Comparison of ENCODE assay signal across 9 mouse cellular contexts in the genomic region with DNA sequence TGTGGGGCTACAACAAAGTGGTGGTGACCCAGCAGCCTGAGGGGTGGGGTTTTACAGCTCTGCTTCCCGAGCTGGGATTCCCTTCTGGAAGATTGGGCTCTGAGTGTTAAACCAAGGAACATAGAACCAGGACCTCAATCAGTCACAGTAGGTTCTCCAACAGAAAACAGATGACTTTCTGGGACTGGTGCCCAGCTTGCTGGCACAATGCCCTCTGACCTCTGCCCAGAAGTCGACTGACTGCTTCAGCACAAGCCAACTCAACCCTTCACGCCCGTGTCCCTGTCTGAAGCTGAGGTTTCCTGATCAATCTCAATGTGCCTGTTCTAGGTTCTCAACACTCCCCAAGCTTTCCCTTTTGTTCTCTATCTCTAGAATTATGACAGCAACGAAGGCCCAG. TPM values are rescaled to one million over a fixed set of nuclear protein-coding genes. Genes with fewer than 3 reads are reported as not detected.
DNase-seq lines count a peak whose midpoint lies in the region; ATAC-seq and TF ChIP-seq lines count a peak whose summit lies in the region.
"Had no signal": no experiment of that assay in that cellular context is flagged by ENCODE, and none has a peak within 500 bp of the region (broad histone marks: within the 10 kb centered on the region; RNA-seq: fewer than 3 reads in every experiment).

No protein-coding gene starts in this region.

- H3K36me3 ChIP-seq in hindbrain, embryonic 16.5 days (ENCODE audit: control insufficient read depth, insufficient read depth, low read length) = peaks cover 48% of the 10 kb centered on the region
- peaks cover 97% of the 10 kb centered on the region for H3K36me3 ChIP-seq in hindbrain, embryonic 10.5 days
- peaks cover 92% of the 10 kb centered on the region for H3K36me3 ChIP-seq in heart, embryonic 13.5 days
- H3K36me3 ChIP-seq in lung, postnatal 0 days (ENCODE audit: insufficient read depth, low read length) = peaks cover 19% of the 10 kb centered on the region; the same call in 1 of the 2 replicates

- no peaks in the 10 kb centered on the region for H3K9me3 ChIP-seq in hindbrain, embryonic 16.5 days (ENCODE audit: control insufficient read depth, low read length)
- H3K9me3 ChIP-seq in hindbrain, embryonic 10.5 days = no peaks in the 10 kb centered on the region
- H3K9me3 ChIP-seq in heart, embryonic 13.5 days = no peaks in the 10 kb centered on the region
- H3K9me3 ChIP-seq in lung, postnatal 0 days (ENCODE audit: low read length) = no peaks in the 10 kb centered on the region
- H3K9me3 ChIP-seq: limb, embryonic 12.5 days had no signal

- DNase-seq in hindbrain, embryonic 10.5 days (ENCODE audit: low spot score) = no peak
- peak; percentile 79 for DNase-seq in brain, adult 2 months (ENCODE audit: low read depth, low spot score)
- peak; percentile 54 for DNase-seq in lung, postnatal 0 days (ENCODE audit: low spot score)
- DNase-seq in spleen, adult 18-20 months = no peak

- WGBS in hindbrain, embryonic 16.5 days = 68% methylated on average over 5 of the region's 5 CpGs
- 93% methylated on average over 5 of the region's 5 CpGs for WGBS in hindbrain, embryonic 10.5 days
- 51% methylated on average over 5 of the region's 5 CpGs for WGBS in heart, embryonic 13.5 days
- WGBS in lung, postnatal 0 days = 35% methylated on average over 5 of the region's 5 CpGs

- no peak overlapping the region for H3K4me3 ChIP-seq in hindbrain, embryonic 16.5 days (ENCODE audit: low read length)
- no peak overlapping the region for H3K4me3 ChIP-seq in hindbrain, embryonic 10.5 days
- H3K4me3 ChIP-seq in heart, embryonic 13.5 days = no peak overlapping the region
- H3K4me3 ChIP-seq in lung, postnatal 0 days (ENCODE audit: low read depth, low read length) = no peak overlapping the region
- H3K4me3 ChIP-seq: limb, embryonic 12.5 days had no signal

- no peak for TF ChIP-seq EP300 in lung, postnatal 0 days (IDR thresholded peaks at IDR 0.05)

- no peak overlapping the region for H3K9ac ChIP-seq in hindbrain, embryonic 16.5 days (ENCODE audit: low read depth, low read length)
- no peak overlapping the region for H3K9ac ChIP-seq in heart, embryonic 13.5 days
- H3K9ac ChIP-seq in lung, postnatal 0 days (replicated peaks; ENCODE audit: low read depth) = no peak overlapping the region
- H3K9ac ChIP-seq: limb, embryonic 12.5 days had no signal

- no peak for ATAC-seq in hindbrain, embryonic 16.5 days
- no peak for ATAC-seq in heart, embryonic 13.5 days (ENCODE audit: extremely low read depth, insufficient number of reproducible peaks, low FRiP score, low TSS enrichment)
- no peak for ATAC-seq in lung, postnatal 0 days
- ATAC-seq in inflammation-experienced regulatory T-cells, adult 6 months = no peak
- ATAC-seq in erythroid progenitor cell, adult 5-6 weeks (replicated peaks; ENCODE audit: low FRiP score, poor library complexity, severe bottlenecking) = no peak

- TF ChIP-seq CTCF in lung, postnatal 0 days (IDR thresholded peaks at IDR 0.05) = no peak

- peaks cover 5% of the 10 kb centered on the region; the same call in 1 of the 2 replicates for H3K4me1 ChIP-seq in hindbrain, embryonic 16.5 days (ENCODE audit: control insufficient read depth, insufficient read depth, low read depth, low read length)
- H3K4me1 ChIP-seq in hindbrain, embryonic 10.5 days (replicated peaks) = 0 out of 2 replicates have a peak, but pooled peaks cover 6% of the 10 kb centered on the region
- peaks cover 23% of the 10 kb centered on the region for H3K4me1 ChIP-seq in heart, embryonic 13.5 days
- H3K4me1 ChIP-seq in lung, postnatal 0 days (ENCODE audit: insufficient read depth, low read depth, low read length) = no peaks in the 10 kb centered on the region; the same call in 1 of the 2 replicates
- H3K4me1 ChIP-seq: limb, embryonic 12.5 days had no signal

- 0 out of 2 replicates have a peak overlapping the region, but pooled peaks have one; percentile 5 for H3K27ac ChIP-seq in hindbrain, embryonic 16.5 days (ENCODE audit: low read depth, low read length)
- H3K27ac ChIP-seq in hindbrain, embryonic 10.5 days = no peak overlapping the region
- peak overlapping the region; percentile 29; the same call in 1 of the 2 replicates for H3K27ac ChIP-seq in heart, embryonic 13.5 days (replicated peaks)
- no peak overlapping the region for H3K27ac ChIP-seq in lung, postnatal 0 days (ENCODE audit: low read length)
- H3K27ac ChIP-seq: limb, embryonic 12.5 days had no signal

- H3K4me2 ChIP-seq in hindbrain, embryonic 16.5 days (ENCODE audit: low read length) = no peak overlapping the region
- no peak overlapping the region for H3K4me2 ChIP-seq in heart, embryonic 13.5 days
- H3K4me2 ChIP-seq in lung, postnatal 0 days (replicated peaks; ENCODE audit: low read depth, low read length) = no peak overlapping the region
- H3K4me2 ChIP-seq: limb, embryonic 12.5 days had no signal

- no peaks in the 10 kb centered on the region for H3K27me3 ChIP-seq in hindbrain, embryonic 16.5 days (replicated peaks; ENCODE audit: control insufficient read depth, insufficient read depth, low read length)
- no peaks in the 10 kb centered on the region for H3K27me3 ChIP-seq in hindbrain, embryonic 10.5 days (ENCODE audit: insufficient read depth, poor library complexity, severe bottlenecking)
- no peaks in the 10 kb centered on the region for H3K27me3 ChIP-seq in heart, embryonic 13.5 days (replicated peaks)
- H3K27me3 ChIP-seq in lung, postnatal 0 days (replicated peaks; ENCODE audit: insufficient read depth, low read length) = no peaks in the 10 kb centered on the region
- H3K27me3 ChIP-seq: limb, embryonic 12.5 days had no signal

RNA-seq across cellular contexts. Expression of a gene that starts 36.9 kb away (rescaled TPM):
- polyA plus RNA-seq in hindbrain, embryonic 16.5 days (2015; fragmentation: Nextera tagmentation; extraction: Ambion mirVana) = 3.0 and 3.9 TPM in 2 replicates
- polyA plus RNA-seq in hindbrain, embryonic 10.5 days (2016; fragmentation: Nextera tagmentation; extraction: Ambion mirVana) = 9.7 and 11.4 TPM in 2 replicates
- polyA plus RNA-seq in heart, embryonic 13.5 days (2015; fragmentation: Nextera tagmentation; extraction: Ambion mirVana) = 12.2 and 13.5 TPM in 2 replicates
- polyA plus RNA-seq in lung, postnatal 0 days (2015; fragmentation: Nextera tagmentation; extraction: Ambion mirVana) = 23.5 and 24.4 TPM in 2 replicates
- polyA plus RNA-seq in inflammation-experienced regulatory T-cells, adult 6 months (2017; shearing (Covaris generic)) = 10 to 100 TPM; 14.2 to 31.3 (median 24.4) TPM
- total RNA-seq in erythroid progenitor cell, adult 5-6 weeks (2015; ENCODE audit: low replicate concordance) = 6.5 and 27.7 TPM in 2 replicates
- 17.3 and 21.3 TPM in 2 replicates for total RNA-seq in erythroid progenitor cell, adult 5-6 weeks (2017; ENCODE audit: low replicate concordance)

RNA-seq across cellular contexts. Expression of a gene that starts 48.4 kb away (rescaled TPM):
- 75.4 and 76.6 TPM in 2 replicates for polyA plus RNA-seq in hindbrain, embryonic 16.5 days (2015; fragmentation: Nextera tagmentation; extraction: Ambion mirVana)
- polyA plus RNA-seq in hindbrain, embryonic 10.5 days (2016; fragmentation: Nextera tagmentation; extraction: Ambion mirVana) = 39.2 and 48.2 TPM in 2 replicates
- 25.0 and 25.7 TPM in 2 replicates for polyA plus RNA-seq in heart, embryonic 13.5 days (2015; fragmentation: Nextera tagmentation; extraction: Ambion mirVana)
- 32.5 and 33.1 TPM in 2 replicates for polyA plus RNA-seq in lung, postnatal 0 days (2015; fragmentation: Nextera tagmentation; extraction: Ambion mirVana)
- polyA plus RNA-seq in inflammation-experienced regulatory T-cells, adult 6 months (2017; shearing (Covaris generic)) = 1 to 10 TPM; 3.4 to 5.5 (median 5.4) TPM
- 61.6 and 62.9 TPM in 2 replicates for total RNA-seq in erythroid progenitor cell, adult 5-6 weeks (2015; ENCODE audit: low replicate concordance)
- 125 and 136 TPM in 2 replicates for total RNA-seq in erythroid progenitor cell, adult 5-6 weeks (2017; ENCODE audit: low replicate concordance)

RNA-seq across cellular contexts. Expression of a gene that starts 59.6 kb away (rescaled TPM):
- polyA plus RNA-seq in hindbrain, embryonic 16.5 days (2015; fragmentation: Nextera tagmentation; extraction: Ambion mirVana) = 1.7 and 2.1 TPM in 2 replicates
- polyA plus RNA-seq in hindbrain, embryonic 10.5 days (2016; fragmentation: Nextera tagmentation; extraction: Ambion mirVana) = 11.2 and 12.5 TPM in 2 replicates
- 13.0 and 19.3 TPM in 2 replicates for polyA plus RNA-seq in heart, embryonic 13.5 days (2015; fragmentation: Nextera tagmentation; extraction: Ambion mirVana)
- 1.5 and 2.8 TPM in 2 replicates for polyA plus RNA-seq in lung, postnatal 0 days (2015; fragmentation: Nextera tagmentation; extraction: Ambion mirVana)
- under 1 TPM in 2 of 3 experiments, not detected in 1; 0.31 to 0.36 TPM for polyA plus RNA-seq in inflammation-experienced regulatory T-cells, adult 6 months (2017; shearing (Covaris generic))
- total RNA-seq in erythroid progenitor cell, adult 5-6 weeks (2015; ENCODE audit: low replicate concordance) = 1,050 and 1,093 TPM in 2 replicates
- total RNA-seq in erythroid progenitor cell, adult 5-6 weeks (2017; ENCODE audit: low replicate concordance) = 1,285 and 1,461 TPM in 2 replicates

Comparison
In these comparisons a context has a peak if more than half of its experiments do, and no peak if none do; other contexts are left out.
1. H3K27ac ChIP-seq: peak in hindbrain, embryonic 16.5 days (single experiment) and heart, embryonic 13.5 days (single experiment); none in hindbrain, embryonic 10.5 days (single experiment) and lung, postnatal 0 days (single experiment).
2. DNase-seq: peak in brain, adult 2 months (single experiment) and lung, postnatal 0 days (single experiment); none in hindbrain, embryonic 10.5 days (single experiment) and spleen, adult 18-20 months (0 of 2).